Mouse (Mus musculus) T-helper 17 cell (primary cell): ENCODE results near the gene Stxbp1.

ENCODE experiments used
- in situ Hi-C, 2 experiments: fragments of 300-600 bp; cut with MboI, MseI; formaldehyde crosslinking; loops; 1 replicate in 1 of 2; 2 replicates in 1 of 2; pipeline ENCODE4 v1.15.1; 2025; ENCODE audit warnings: high pct_unique_total_duplicates in 2 of 2

Gene Stxbp1

DNA sequence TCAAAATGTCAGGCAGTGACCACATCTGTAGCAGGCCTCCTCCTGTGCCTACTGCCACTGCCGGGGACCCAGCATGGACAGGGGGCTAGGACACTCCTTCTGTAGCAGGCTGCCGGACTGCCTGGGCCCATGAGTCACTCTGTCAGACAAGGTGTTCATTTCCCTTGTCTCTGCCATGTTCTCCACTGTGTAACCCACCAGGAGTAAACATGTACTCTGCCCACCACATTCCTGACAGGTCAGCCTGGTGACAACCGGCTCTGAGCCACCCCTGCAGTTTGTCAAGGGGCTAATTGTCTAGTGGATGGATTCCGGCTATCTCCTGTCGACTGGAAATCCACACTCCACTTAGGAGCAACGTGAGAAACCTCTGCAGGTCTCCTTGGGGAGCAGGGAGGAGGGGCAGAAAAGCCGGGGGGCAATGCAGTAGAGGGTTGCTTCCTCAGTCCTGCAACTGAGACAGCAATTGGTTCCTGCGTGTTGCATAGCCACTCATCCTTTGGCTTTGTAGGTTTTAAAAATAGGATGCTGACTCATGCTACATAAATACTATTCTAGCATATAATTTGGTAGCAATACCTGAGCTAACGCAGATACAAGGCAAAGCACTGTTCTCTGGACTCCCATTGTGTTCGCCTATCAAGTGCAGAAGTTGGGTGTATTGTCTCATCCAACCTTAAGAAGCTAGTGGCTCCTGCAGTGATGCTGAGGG lies 48.6 kb downstream of the Stxbp1 start:
- in situ Hi-C loops = no loop called here

DNA sequence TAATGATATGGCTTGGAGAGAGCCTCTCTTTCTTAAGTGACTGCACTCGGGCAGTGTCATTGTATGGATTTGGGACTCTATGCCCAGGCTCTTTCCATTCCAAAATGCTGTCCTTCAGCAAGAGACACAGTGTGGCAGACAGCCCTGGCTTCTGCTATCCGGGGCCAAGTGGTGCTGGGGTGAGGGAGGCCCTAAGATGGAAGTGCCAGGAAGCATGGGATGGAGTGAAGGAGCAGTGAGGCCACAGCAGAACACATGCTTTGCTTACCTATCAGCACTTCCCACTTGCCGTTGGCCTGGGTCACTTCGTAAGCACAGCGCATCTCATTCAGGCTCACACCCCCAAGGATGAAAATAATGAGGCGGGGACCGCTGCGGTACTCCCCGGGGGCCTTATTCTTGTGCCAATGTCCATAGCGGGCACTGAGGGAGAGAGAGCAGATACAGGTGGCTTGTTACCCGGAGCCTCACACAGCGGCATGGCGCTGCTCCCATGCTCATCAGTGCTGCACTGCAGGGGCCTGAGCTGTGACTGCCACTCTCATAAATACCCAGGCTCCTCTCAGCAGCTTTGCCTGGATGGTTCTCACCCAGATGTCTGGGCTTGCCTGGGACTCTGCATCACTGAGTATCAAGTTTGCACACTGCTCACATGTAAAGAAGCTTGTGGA lies 51.2 kb downstream of the Stxbp1 start:
- in situ Hi-C loops = no loop called here

- in situ Hi-C loops = no loop called here
Observed at GRCm38 (mm10) chr2:32791297-32791696, 55.7 kb downstream of the Stxbp1 start.

- in situ Hi-C loops = no loop called here
Observed at GRCm38 (mm10) chr2:32788581-32788980, 58.5 kb downstream of the Stxbp1 start.

- in situ Hi-C loops = no loop called here
Observed at GRCm38 (mm10) chr2:32787176-32787575, 59.9 kb downstream of the Stxbp1 start.

- in situ Hi-C loops = no loop called here
Observed at GRCm38 (mm10) chr2:32784048-32784681, 62.9 kb downstream of the Stxbp1 start, which contains the start of gene Cfap157. TSS of gene Cfap157 (minus strand) at chr2:32784428.

- in situ Hi-C loops = no loop called here
Observed at GRCm38 (mm10) chr2:32781710-32782109, 65.3 kb downstream of the Stxbp1 start.

GRCm38 (mm10) chr2:32779714-32780113 lies 67.3 kb downstream of the Stxbp1 start:
- in situ Hi-C loops = loop anchor here in 1 of 2 experiments (5.0 kb wide), 1 partner anchor 73 kb away; no protein-coding TSS in a partner anchor

DNA sequence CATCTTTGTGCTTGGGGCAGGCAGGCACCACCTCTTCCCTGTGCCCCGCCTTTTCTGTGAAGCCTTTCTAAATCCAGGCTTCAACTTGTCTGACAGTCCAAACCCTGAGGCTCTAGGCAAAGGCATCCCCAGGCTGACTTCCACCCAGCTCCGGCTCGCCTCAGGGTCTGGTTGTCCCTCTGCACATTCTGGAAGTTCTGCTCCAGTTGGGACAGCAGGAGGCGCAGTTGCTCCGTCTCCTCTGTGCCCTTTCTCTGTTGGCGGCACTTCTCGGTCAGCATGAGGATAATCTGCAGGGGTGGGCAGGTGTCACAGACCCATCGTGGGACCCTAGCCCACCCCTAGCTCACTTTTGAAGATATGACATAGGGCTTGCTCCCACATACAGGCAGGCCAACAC lies 67.9 kb downstream of the Stxbp1 start:
- in situ Hi-C loops = loop anchor here in 1 of 2 experiments (5.0 kb wide), 1 partner anchor 73 kb away; no protein-coding TSS in a partner anchor

GRCm38 (mm10) chr2:32778081-32778480 lies 69.0 kb downstream of the Stxbp1 start:
- in situ Hi-C loops = loop anchor here in 1 of 2 experiments (5.0 kb wide), 1 partner anchor 74 kb away; no protein-coding TSS in a partner anchor

DNA sequence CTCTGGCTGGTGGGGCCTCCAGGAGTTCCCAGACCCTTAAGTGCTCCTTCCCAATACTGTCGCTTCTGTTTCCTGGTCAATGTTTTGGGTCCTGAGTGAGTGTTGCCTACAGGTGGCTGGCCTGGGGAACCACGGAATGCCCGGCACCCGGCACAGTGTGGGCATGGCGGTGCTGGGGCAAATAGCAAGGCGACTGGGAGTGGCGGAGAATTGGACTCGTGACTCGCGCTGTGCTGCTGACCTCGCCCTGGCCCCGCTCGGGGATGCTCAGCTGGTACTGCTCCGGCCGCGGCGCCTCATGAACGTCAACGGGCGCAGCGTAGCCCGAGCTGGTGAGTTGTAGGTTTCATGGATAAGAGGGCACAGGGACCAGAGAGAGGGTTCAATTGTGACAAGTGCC lies 70.9 kb downstream of the Stxbp1 start:
- in situ Hi-C loops = loop anchor here in 1 of 2 experiments (5.0 kb wide), 1 partner anchor 76 kb away; no protein-coding TSS in a partner anchor

DNA sequence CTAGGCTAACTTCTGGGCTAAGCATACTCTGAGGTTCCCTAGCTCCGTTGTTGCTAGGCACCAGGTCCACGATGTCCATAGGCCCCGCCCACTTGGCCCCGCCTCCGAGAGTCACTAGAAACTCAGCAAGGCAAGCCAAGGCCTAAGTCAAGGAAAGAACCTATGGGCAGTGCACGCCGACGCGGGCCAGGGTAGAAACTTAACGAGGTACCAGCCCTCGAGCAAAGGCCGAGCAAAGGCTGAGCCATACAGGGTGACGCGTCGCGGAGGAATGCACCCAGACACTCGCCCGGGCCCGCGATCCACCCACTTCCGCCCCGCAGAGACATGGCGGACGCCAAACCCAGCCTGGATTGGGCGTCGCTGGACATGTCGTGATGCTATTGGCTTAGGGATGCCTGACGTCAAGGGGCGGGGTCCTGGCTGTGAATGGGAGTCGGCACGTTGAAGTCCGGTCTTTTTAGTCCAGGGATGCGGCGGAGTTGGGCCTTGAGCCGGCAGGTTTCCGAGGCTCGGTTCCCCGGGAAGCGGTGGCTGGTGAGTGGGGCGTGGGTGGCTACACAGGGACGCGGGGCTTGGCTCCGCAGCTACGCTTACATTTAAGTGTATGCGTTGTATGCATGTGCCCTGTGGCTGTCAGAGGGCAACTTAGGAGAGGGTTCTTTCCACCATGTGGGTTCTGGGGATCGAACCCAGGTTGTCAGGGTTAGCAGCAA lies 71.5 kb downstream of the Stxbp1 start, which contains the start of the genes Ttc16 and Ptrh1:
TSS of gene Ttc16 (minus strand) at position 275 of the 716 bp plus-strand sequence.
TSS of gene Ptrh1 (plus strand) at position 428 of the 716 bp plus-strand sequence.
- in situ Hi-C loops = loop anchor here in 1 of 2 experiments (5.0 kb wide), 1 partner anchor 77 kb away; no protein-coding TSS in a partner anchor

DNA sequence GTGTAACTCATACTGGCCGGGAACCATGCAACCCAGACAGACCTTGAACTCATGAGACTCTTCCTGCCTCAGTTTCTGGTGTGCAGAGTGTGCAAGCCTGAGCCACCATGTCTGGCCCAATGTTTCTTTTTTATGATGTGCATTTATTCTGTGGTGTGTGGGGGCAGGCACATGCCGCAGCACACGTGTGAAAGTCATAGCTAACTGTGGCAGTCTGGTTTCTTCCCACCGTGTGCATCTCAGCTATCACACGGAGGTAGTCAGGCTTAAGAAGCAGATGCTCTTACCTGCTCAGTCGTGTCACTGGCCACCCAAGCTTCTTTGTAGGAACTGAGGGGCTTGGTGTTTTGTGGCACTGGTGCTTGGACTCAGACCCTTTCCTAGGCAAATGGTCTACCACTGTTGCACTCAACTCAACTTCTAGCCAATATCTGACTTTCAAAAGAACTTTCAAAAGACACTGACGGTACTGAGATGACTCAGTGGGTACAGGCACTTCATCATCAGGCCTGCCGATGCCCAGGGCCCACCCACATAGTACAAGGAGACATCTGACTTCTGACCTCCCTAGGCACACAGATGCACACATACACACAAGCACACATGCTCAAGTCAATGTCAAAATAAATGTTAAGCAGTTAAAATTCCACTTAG lies 74.3 kb downstream of the Stxbp1 start:
- in situ Hi-C loops = loop anchor here in 1 of 2 experiments (5.0 kb wide), 1 partner anchor 80 kb away; no protein-coding TSS in a partner anchor

- in situ Hi-C loops = loop anchor here in 1 of 2 experiments (5.0 kb wide), 1 partner anchor 80 kb away; no protein-coding TSS in a partner anchor
Observed at GRCm38 (mm10) chr2:32771886-32772285, 75.2 kb downstream of the Stxbp1 start.

GRCm38 (mm10) chr2:32769327-32770085 lies 77.5 kb downstream of the Stxbp1 start:
- in situ Hi-C loops = loop anchor here in 1 of 2 experiments (5.0 kb wide), 1 partner anchor 83 kb away; no protein-coding TSS in a partner anchor

GRCm38 (mm10) chr2:32768661-32769285 lies 78.3 kb downstream of the Stxbp1 start:
- in situ Hi-C loops = no loop called here

DNA sequence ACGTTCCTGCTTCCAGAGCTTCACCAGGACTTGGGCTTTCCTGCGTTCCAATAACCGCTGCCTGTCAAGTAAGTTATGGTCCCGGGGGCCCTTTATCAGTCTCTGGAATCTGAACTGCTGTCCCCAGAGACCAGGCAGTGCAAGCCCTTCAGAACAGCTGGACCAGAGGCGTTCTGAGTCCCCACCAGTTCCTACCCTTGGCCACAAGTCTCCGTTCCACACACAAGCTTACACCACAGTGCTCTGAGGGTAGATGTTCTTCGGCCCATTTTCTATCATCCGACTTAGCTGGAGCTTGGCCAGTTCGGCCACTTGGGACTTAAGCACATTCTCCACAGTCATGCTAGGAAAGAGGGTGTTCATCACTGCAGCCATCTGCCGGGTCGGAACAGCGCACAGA lies 79.8 kb downstream of the Stxbp1 start:
- in situ Hi-C loops = no loop called here

DNA sequence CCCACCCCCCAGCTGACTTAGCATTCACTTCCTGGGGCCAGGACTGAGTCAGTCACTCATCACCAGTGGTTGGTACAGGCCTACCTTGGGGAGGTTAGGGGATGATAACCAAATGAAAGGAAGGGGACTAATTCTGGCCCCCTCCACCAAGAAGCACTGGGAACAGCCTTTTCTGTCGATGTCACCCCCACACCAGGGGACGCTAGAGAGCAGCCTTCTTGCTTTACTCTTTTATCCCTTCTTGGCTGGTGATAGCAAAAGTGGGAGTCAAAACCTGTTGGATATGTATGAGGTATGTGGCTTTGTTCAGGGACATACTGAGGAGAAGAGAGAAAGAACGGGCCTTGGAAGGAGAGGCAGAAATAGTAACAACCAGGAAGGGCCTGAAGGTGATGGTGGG lies 83.7 kb downstream of the Stxbp1 start:
- in situ Hi-C loops = no loop called here

GRCm38 (mm10) chr2:32761859-32762258 lies 85.2 kb downstream of the Stxbp1 start:
- in situ Hi-C loops = no loop called here
